Mouse (Mus musculus) CD4-positive, CD25-positive, alpha-beta regulatory T cell, adult 4 months (primary cell): Measurements from ENCODE around the gene Atxn1. TPM values are rescaled to one million over a fixed set of nuclear protein-coding genes. Genes with fewer than 3 reads are reported as not detected.

Source experiments
- ATAC-seq: one replicate; pipeline ENCODE4 v1.8.0; 2017
- polyA plus RNA-seq, 2 experiments: library from polyadenylated mRNA; unstranded; fragments of 100-300 nt; shearing (Covaris generic); gene quantifications; one replicate each; pipeline ENCODE4 v1.2.1; 2017

Gene Atxn1
- polyA plus RNA-seq, 2 experiments from 2014 or later: 26.0 to 31.6 TPM

- no peak for ATAC-seq
Observed at GRCm38 (mm10) chr13:45562011-45562410, 402.8 kb downstream of the Atxn1 start.

GRCm38 (mm10) chr13:45560543-45560942 lies 404.3 kb downstream of the Atxn1 start:
- no peak for ATAC-seq

GRCm38 (mm10) chr13:45559258-45559657 lies 405.6 kb downstream of the Atxn1 start:
- no peak for ATAC-seq

- ATAC-seq: no peak
Observed at GRCm38 (mm10) chr13:45558367-45558766, 406.4 kb downstream of the Atxn1 start.

- ATAC-seq: no peak
Observed at GRCm38 (mm10) chr13:45553674-45554073, 411.1 kb downstream of the Atxn1 start.

GRCm38 (mm10) chr13:45547549-45547948 lies 417.3 kb downstream of the Atxn1 start:
- ATAC-seq: no peak

- ATAC-seq: no peak
Observed at GRCm38 (mm10) chr13:45546946-45547345, 417.9 kb downstream of the Atxn1 start.

- ATAC-seq: no peak
Observed at GRCm38 (mm10) chr13:45545974-45546373, 418.8 kb downstream of the Atxn1 start.

GRCm38 (mm10) chr13:45539205-45539568 lies 425.6 kb downstream of the Atxn1 start:
- no peak for ATAC-seq

- ATAC-seq: no peak
Observed at GRCm38 (mm10) chr13:45538532-45539204, 426.1 kb downstream of the Atxn1 start.

GRCm38 (mm10) chr13:45538091-45538490 lies 426.7 kb downstream of the Atxn1 start:
- ATAC-seq: no peak

GRCm38 (mm10) chr13:45537110-45537509 lies 427.7 kb downstream of the Atxn1 start:
- no peak for ATAC-seq

- ATAC-seq: no peak
Observed at GRCm38 (mm10) chr13:45535731-45536453, 428.9 kb downstream of the Atxn1 start.

GRCm38 (mm10) chr13:45530754-45531153 lies 434.1 kb downstream of the Atxn1 start:
- ATAC-seq: no peak

GRCm38 (mm10) chr13:45528787-45529186 lies 436.0 kb downstream of the Atxn1 start:
- no peak for ATAC-seq

- no peak for ATAC-seq
Observed at GRCm38 (mm10) chr13:45527232-45527964, 437.4 kb downstream of the Atxn1 start.

GRCm38 (mm10) chr13:45526230-45526629 lies 438.6 kb downstream of the Atxn1 start:
- no peak for ATAC-seq

- ATAC-seq: no peak
Observed at GRCm38 (mm10) chr13:45524791-45525435, 439.9 kb downstream of the Atxn1 start.

GRCm38 (mm10) chr13:45524305-45524704 lies 440.5 kb downstream of the Atxn1 start:
- no peak for ATAC-seq

- ATAC-seq: no peak
Observed at GRCm38 (mm10) chr13:45516501-45517393, 448.1 kb downstream of the Atxn1 start.

- ATAC-seq: no peak
Observed at GRCm38 (mm10) chr13:45514832-45515422, 449.9 kb downstream of the Atxn1 start.

GRCm38 (mm10) chr13:45514115-45514514 lies 450.7 kb downstream of the Atxn1 start:
- ATAC-seq: no peak
